In the genomic region with DNA sequence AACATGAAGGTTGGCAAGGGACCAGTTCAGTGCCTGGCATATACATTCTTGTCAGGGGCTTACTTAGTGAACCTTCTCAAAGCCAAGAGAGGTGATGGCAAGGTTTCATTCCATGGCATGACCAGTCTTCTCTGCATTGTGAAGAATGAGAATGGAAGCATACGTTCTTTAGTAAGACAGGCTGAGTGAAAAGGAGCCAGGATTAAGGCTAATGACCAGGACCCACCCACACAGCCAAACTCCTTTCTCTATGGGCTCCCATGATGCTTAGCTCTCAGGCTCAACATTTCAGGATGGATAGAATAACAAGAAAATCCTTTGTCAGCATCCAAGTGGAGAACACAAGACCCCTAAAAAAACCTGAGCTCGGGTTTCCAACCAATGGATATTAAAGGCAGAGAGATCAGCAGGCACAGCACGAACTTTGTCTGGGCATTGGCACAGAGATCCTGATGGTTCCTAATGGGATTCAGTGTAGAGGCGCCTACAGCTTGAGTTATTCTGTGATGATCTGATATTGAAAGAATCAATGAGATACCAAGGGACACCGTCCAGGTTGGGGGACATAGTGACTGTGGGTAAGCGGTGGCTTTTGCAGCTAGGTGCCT, we compare ENCODE assay signal across 21 mouse cellular contexts.
"Had no signal": no experiment of that assay in that cellular context is flagged by ENCODE, and none has a peak within 500 bp of the region (broad histone marks: within the 10 kb centered on the region; RNA-seq: fewer than 3 reads in every experiment).

No protein-coding gene starts in this region.

- H3K9me3 ChIP-seq: limb, embryonic 12.5 days; limb, embryonic 15.5 days; midbrain, embryonic 13.5 days had no signal

- H3K4me2 ChIP-seq: limb, embryonic 12.5 days; limb, embryonic 15.5 days; liver, embryonic 11.5 days; lung, embryonic 14.5 days; midbrain, embryonic 13.5 days had no signal

- ATAC-seq: liver, postnatal 0 days; lung, postnatal 0 days; midbrain, embryonic 13.5 days; midbrain, embryonic 16.5 days had no signal

- H3K4me1 ChIP-seq: midbrain, embryonic 13.5 days had no signal

- DNase-seq: kidney, postnatal 36 days; layer of hippocampus, postnatal 36 days; left cerebral cortex, postnatal 4 days; liver, postnatal 0 days; lung, embryonic 14.5 days; right cerebral cortex, postnatal 14 days; right cerebral cortex, postnatal 4 days; thymus, adult 2 months; thymus, postnatal 14 days; thymus, postnatal 4 days had no signal

- H3K4me3 ChIP-seq: left cerebral cortex, adult 2 months; limb, embryonic 12.5 days; limb, embryonic 15.5 days; midbrain, embryonic 13.5 days had no signal

- H3K27ac ChIP-seq: kidney, postnatal 0 days; left cerebral cortex, adult 2 months; limb, embryonic 12.5 days; limb, embryonic 15.5 days; liver, embryonic 14.5 days; macrophage; midbrain, embryonic 13.5 days; stomach, postnatal 0 days had no signal

- H3K36me3 ChIP-seq: limb, embryonic 12.5 days; limb, embryonic 15.5 days; midbrain, embryonic 13.5 days had no signal

- H3K9ac ChIP-seq: limb, embryonic 12.5 days; limb, embryonic 15.5 days; liver, embryonic 14.5 days; liver, postnatal 0 days; lung, embryonic 14.5 days; midbrain, embryonic 13.5 days had no signal

- H3K27me3 ChIP-seq: midbrain, embryonic 13.5 days had no signal
